Mouse (Mus musculus) cerebellum, adult 9-11 months (tissue): ENCODE results near the gene Olfr763.
"Not testable (repeated sequence)": the region's sequence is repeated elsewhere in the genome, so short reads cannot be mapped to it uniquely, and the experiment has no call there.

Experiments
- DNase-seq: peaks from one replicate; pipeline ENCODE4 v3.0.0; 2022

Olfr763 gene

GRCm38 (mm10) chr10:129049898-129050297 is 39.3 kb downstream of the Olfr763 start, which contains the start of gene Olfr765:
Olfr765 (minus strand) TSS chr10:129049998.
- DNase-seq = not testable (repeated sequence)
